Mouse (Mus musculus): ENCODE data around the gene Nfatc3. TPM values are rescaled to one million over a fixed set of nuclear protein-coding genes. Genes with fewer than 3 reads are reported as not detected.

The Nfatc3 gene
- polyA plus RNA-seq, 1 experiment from 2014 or later, result 7.3 TPM

- H3K27me3 ChIP-seq (replicated peaks; ENCODE audit: low read depth, poor library complexity, severe bottlenecking), result peaks cover 49% of the 10 kb centered on the region
- WGBS, result 17% methylated on average over 13 of the region's 13 CpGs
- H3K9me3 ChIP-seq, result no peaks in the 10 kb centered on the region
- no peaks in the 10 kb centered on the region for H3K36me3 ChIP-seq (replicated peaks)
- H3K4me3 ChIP-seq, result no peak overlapping the region
- H3K4me1 ChIP-seq, result peaks cover 33% of the 10 kb centered on the region
- DNase-seq (ENCODE audit: low spot score), result peak; percentile 87
- H3K27ac ChIP-seq (replicated peaks), result no peak overlapping the region
These were observed 82.1 kb downstream of the Nfatc3 start for GRCm38 (mm10) chr8:106140769-106141168.

- no peak for DNase-seq (ENCODE audit: low spot score)
- H3K36me3 ChIP-seq (replicated peaks), result no peaks in the 10 kb centered on the region
- no peak overlapping the region for H3K27ac ChIP-seq (replicated peaks)
- WGBS, result 93% methylated on average over 2 of the region's 2 CpGs
- H3K9me3 ChIP-seq, result no peaks in the 10 kb centered on the region
- H3K27me3 ChIP-seq (replicated peaks; ENCODE audit: low read depth, poor library complexity, severe bottlenecking), result peaks cover 3% of the 10 kb centered on the region; the same call in 1 of the 2 replicates
- no peak overlapping the region for H3K4me3 ChIP-seq
- H3K4me1 ChIP-seq, result peaks cover 7% of the 10 kb centered on the region
These were observed 86.7 kb downstream of the Nfatc3 start for GRCm38 (mm10) chr8:106145331-106145730.

- Histone ChIP-seq H3K4me1 (peaks cover 12% of the 10 kb centered on the region), H3K4me3 (no peak overlapping the region), H3K36me3 (replicated peaks) (no peaks in the 10 kb centered on the region), H3K27ac (replicated peaks) (no peak overlapping the region), H3K9me3 (no peaks in the 10 kb centered on the region), H3K27me3 (replicated peaks; ENCODE audit: low read depth, poor library complexity, severe bottlenecking) (no peaks in the 10 kb centered on the region)
- no peak for DNase-seq (ENCODE audit: low spot score)
- WGBS, result 91% methylated on average over 4 of the region's 4 CpGs
These were observed 87.4 kb downstream of the Nfatc3 start for GRCm38 (mm10) chr8:106146014-106146413.

GRCm38 (mm10) chr8:106147868-106148565 is 89.4 kb downstream of the Nfatc3 start:
- Histone ChIP-seq H3K4me3 (no peak overlapping the region), H3K36me3 (replicated peaks) (0 out of 2 replicates have a peak, but pooled peaks cover 2% of the 10 kb centered on the region), H3K27ac (replicated peaks) (no peak overlapping the region), H3K4me1 (peaks cover 18% of the 10 kb centered on the region), H3K9me3 (no peaks in the 10 kb centered on the region), H3K27me3 (replicated peaks; ENCODE audit: low read depth, poor library complexity, severe bottlenecking) (no peaks in the 10 kb centered on the region)
- no peak for DNase-seq (ENCODE audit: low spot score)
- 85% methylated on average over 6 of the region's 6 CpGs for WGBS

- no peak for DNase-seq (ENCODE audit: low spot score)
- H3K9me3 ChIP-seq, result no peaks in the 10 kb centered on the region
- H3K4me3 ChIP-seq, result no peak overlapping the region
- WGBS, result 93% methylated on average over 6 of the region's 6 CpGs
- H3K4me1 ChIP-seq, result peaks cover 18% of the 10 kb centered on the region
- H3K27ac ChIP-seq (replicated peaks), result no peak overlapping the region
- 0 out of 2 replicates have a peak, but pooled peaks cover 2% of the 10 kb centered on the region for H3K36me3 ChIP-seq (replicated peaks)
- H3K27me3 ChIP-seq (replicated peaks; ENCODE audit: low read depth, poor library complexity, severe bottlenecking), result no peaks in the 10 kb centered on the region
These were observed 90.4 kb downstream of the Nfatc3 start for GRCm38 (mm10) chr8:106149025-106149424.

- Histone ChIP-seq H3K27ac (replicated peaks) (peak within 1 kb of the TSS; percentile 73), H3K27me3 (replicated peaks; ENCODE audit: low read depth, poor library complexity, severe bottlenecking) (no peaks in the 10 kb centered on the region), H3K36me3 (replicated peaks) (peaks cover 10% of the 10 kb centered on the region), H3K9me3 (no peaks in the 10 kb centered on the region), H3K4me1 (peaks cover 18% of the 10 kb centered on the region), H3K4me3 (peak within 1 kb of the TSS; percentile 71)
- DNase-seq (ENCODE audit: low spot score), result peak; percentile 96
- 3% methylated on average over 38 of the region's 38 CpGs for WGBS
These were observed 91.4 kb downstream of the Nfatc3 start, which contains the start of gene Pla2g15 for GRCm38 (mm10) chr8:106149801-106150652. Pla2g15 (plus strand) TSS chr8:106150399.

GRCm38 (mm10) chr8:106150653-106151000 is 92.0 kb downstream of the Nfatc3 start:
- 18% methylated on average over 8 of the region's 8 CpGs for WGBS

GRCm38 (mm10) chr8:106151041-106151440 is 92.4 kb downstream of the Nfatc3 start:
- peaks cover 20% of the 10 kb centered on the region for H3K36me3 ChIP-seq (replicated peaks)
- DNase-seq (ENCODE audit: low spot score), result no peak
- H3K27ac ChIP-seq (replicated peaks), result no peak overlapping the region

More at GRCm38 (mm10) chr8:106150653-106151000, 92.0 kb downstream of the Nfatc3 start:
- DNase-seq (ENCODE audit: low spot score), result no peak
- no peaks in the 10 kb centered on the region for H3K9me3 ChIP-seq
- H3K4me3 ChIP-seq, result peak overlapping the region; percentile 71
- H3K27me3 ChIP-seq (replicated peaks; ENCODE audit: low read depth, poor library complexity, severe bottlenecking), result no peaks in the 10 kb centered on the region
- peak overlapping the region; percentile 73 for H3K27ac ChIP-seq (replicated peaks)
- peaks cover 18% of the 10 kb centered on the region for H3K4me1 ChIP-seq
- peaks cover 16% of the 10 kb centered on the region for H3K36me3 ChIP-seq (replicated peaks)

GRCm38 (mm10) chr8:106152876-106153275 is 94.2 kb downstream of the Nfatc3 start:
- no peak for DNase-seq (ENCODE audit: low spot score)
- H3K9me3 ChIP-seq, result no peaks in the 10 kb centered on the region
- H3K4me1 ChIP-seq, result peaks cover 18% of the 10 kb centered on the region
- peaks cover 31% of the 10 kb centered on the region for H3K36me3 ChIP-seq (replicated peaks)
- no peak overlapping the region for H3K4me3 ChIP-seq
- H3K27ac ChIP-seq (replicated peaks), result no peak overlapping the region
- no peaks in the 10 kb centered on the region for H3K27me3 ChIP-seq (replicated peaks; ENCODE audit: low read depth, poor library complexity, severe bottlenecking)
- 83% methylated on average over 4 of the region's 4 CpGs for whole genome bisulfite sequencing

More at GRCm38 (mm10) chr8:106151041-106151440, 92.4 kb downstream of the Nfatc3 start:
- Histone ChIP-seq H3K9me3 (no peaks in the 10 kb centered on the region), H3K4me3 (peak overlapping the region; percentile 71), H3K27me3 (replicated peaks; ENCODE audit: low read depth, poor library complexity, severe bottlenecking) (no peaks in the 10 kb centered on the region), H3K4me1 (peaks cover 18% of the 10 kb centered on the region)
- WGBS, result 86% methylated on average over 9 of the region's 9 CpGs

- no peak for DNase-seq (ENCODE audit: low spot score)
- Histone ChIP-seq H3K36me3 (replicated peaks) (peaks cover 73% of the 10 kb centered on the region), H3K9me3 (no peaks in the 10 kb centered on the region), H3K27me3 (replicated peaks; ENCODE audit: low read depth, poor library complexity, severe bottlenecking) (no peaks in the 10 kb centered on the region), H3K4me1 (no peaks in the 10 kb centered on the region), H3K4me3 (no peak overlapping the region), H3K27ac (replicated peaks) (no peak overlapping the region)
- 100% methylated on average over 1 of the region's 1 CpGs for WGBS
These were observed 98.8 kb downstream of the Nfatc3 start for GRCm38 (mm10) chr8:106157419-106157818.

- Histone ChIP-seq H3K27me3 (replicated peaks; ENCODE audit: low read depth, poor library complexity, severe bottlenecking) (no peaks in the 10 kb centered on the region), H3K4me1 (no peaks in the 10 kb centered on the region), H3K9me3 (no peaks in the 10 kb centered on the region), H3K4me3 (no peak overlapping the region), H3K27ac (replicated peaks) (no peak overlapping the region), H3K36me3 (replicated peaks) (peaks cover 80% of the 10 kb centered on the region)
- no peak for DNase-seq (ENCODE audit: low spot score)
- 90% methylated on average over 10 of the region's 10 CpGs for WGBS
These were observed 99.7 kb downstream of the Nfatc3 start for GRCm38 (mm10) chr8:106158381-106158780.

- peaks cover 88% of the 10 kb centered on the region for H3K36me3 ChIP-seq (replicated peaks)
- WGBS, result 92% methylated on average over 6 of the region's 6 CpGs
These were observed 101.2 kb downstream of the Nfatc3 start for GRCm38 (mm10) chr8:106159876-106160275.

More at GRCm38 (mm10) chr8:106159876-106160275, 101.2 kb downstream of the Nfatc3 start:
- H3K27ac ChIP-seq (replicated peaks), result no peak overlapping the region
- no peaks in the 10 kb centered on the region for H3K4me1 ChIP-seq
- no peaks in the 10 kb centered on the region for H3K9me3 ChIP-seq
- no peak for DNase-seq (ENCODE audit: low spot score)
- H3K4me3 ChIP-seq, result no peak overlapping the region
- H3K27me3 ChIP-seq (replicated peaks; ENCODE audit: low read depth, poor library complexity, severe bottlenecking), result no peaks in the 10 kb centered on the region

Data from embryonic facial prominence, embryonic 10.5 days (tissue).